Mouse (Mus musculus) midbrain, embryonic 16.5 days (tissue): Measurements from ENCODE around the gene Gm42417. TPM values are rescaled to one million over a fixed set of nuclear protein-coding genes. Genes with fewer than 3 reads are reported as not detected.
A peak's percentile ranks its signal among the peaks of the same experiment; 100 is the strongest.

Source experiments
- ATAC-seq: fragments of 200-750 bp; cut with Nextera tagmentation; 2 replicates; pipeline ENCODE4 v1.8.0; 2017; ENCODE audit warnings: moderate TSS enrichment
- H3K27ac ChIP-seq: fragments of 300-500 bp; sonication (generic); 2 replicates; pipeline ENCODE4 v1.5.1; 2014; ENCODE audit warnings: mild to moderate bottlenecking, low read length, mixed read lengths
- H3K27me3 ChIP-seq: fragments of 300-500 bp; sonication (generic); 2 replicates; pipeline ENCODE4 v1.6.1; 2014; ENCODE audit warnings: low read depth, low read length, mixed read lengths; ENCODE audit not compliant: control insufficient read depth, insufficient read depth
- H3K36me3 ChIP-seq: fragments of 300-500 bp; sonication (generic); 2 replicates; pipeline ENCODE4 v1.6.1; 2014; ENCODE audit warnings: mild to moderate bottlenecking, low read length, moderate library complexity, mixed read lengths; ENCODE audit not compliant: control insufficient read depth, insufficient read depth
- H3K4me1 ChIP-seq: fragments of 300-500 bp; sonication (generic); 2 replicates; pipeline ENCODE4 v1.6.1; 2014; ENCODE audit warnings: mild to moderate bottlenecking, low read length, mixed read lengths; ENCODE audit not compliant: control insufficient read depth, insufficient read depth
- H3K4me2 ChIP-seq: fragments of 300-500 bp; sonication (generic); 2 replicates; pipeline ENCODE4 v1.6.1; 2014; ENCODE audit warnings: mild to moderate bottlenecking, low read length, mixed read lengths
- H3K4me3 ChIP-seq: fragments of 300-500 bp; sonication (generic); 2 replicates; pipeline ENCODE4 v1.5.1; 2014; ENCODE audit warnings: low read depth, mild to moderate bottlenecking, low read length, moderate library complexity, mixed read lengths
- H3K9ac ChIP-seq: fragments of 300-500 bp; sonication (generic); 2 replicates; pipeline ENCODE4 v1.6.1; 2014; ENCODE audit warnings: low read depth, low read length, mixed read lengths
- H3K9me3 ChIP-seq: fragments of 300-500 bp; sonication (generic); replicated peaks from 2 replicates; pipeline ENCODE4 v1.6.1; 2014; ENCODE audit warnings: mild to moderate bottlenecking, low read length, mixed read lengths; ENCODE audit not compliant: control insufficient read depth, poor library complexity, severe bottlenecking
- WGBS: fragments of 180-500 bp; shearing (Covaris S2); extraction: QIAGEN DNeasy Blood & Tissue Kit; methylation state at CpG from one replicate; pipeline ENCODE4 v1.1.7; 2014; 5-methylcytosine and 5-hydroxymethylcytosine counted together
- polyA plus RNA-seq: library from polyadenylated mRNA; unstranded; fragments of >200 nt; fragmentation: Nextera tagmentation; extraction: Ambion mirVana; gene quantifications from 2 replicates; pipeline ENCODE4 v1.2.1, GENCODE M21; 2015

Gm42417 gene
- polyA plus RNA-seq, 1 experiment from 2014 or later: 0.20 TPM

DNA sequence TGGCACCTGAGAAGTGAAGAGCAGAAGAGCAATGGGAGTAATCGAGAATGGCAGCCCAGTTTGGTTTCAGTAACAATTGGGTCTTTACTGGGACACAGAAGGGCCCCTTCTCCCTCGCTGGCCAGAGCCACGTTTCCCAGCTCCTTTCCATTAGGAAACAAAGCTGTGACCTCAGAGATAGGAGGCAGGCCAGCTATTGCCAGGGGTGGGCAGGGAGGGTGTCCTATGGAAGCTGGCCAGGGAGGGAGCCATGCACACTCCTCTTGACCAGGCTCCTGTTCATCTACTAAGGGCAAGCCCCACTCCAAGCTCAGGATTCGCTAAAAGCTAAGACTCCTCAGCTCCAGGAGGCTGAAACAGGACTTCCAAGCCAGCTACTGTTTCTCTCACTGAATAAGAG, 20.0 kb upstream of the Gm42417 start:
- 6% methylated on average over 4 of the region's 4 CpGs for WGBS
- Histone ChIP-seq H3K4me2 (peak overlapping the region; percentile 90; the same call in 1 of the 2 replicates), H3K27me3 (no peaks in the 10 kb centered on the region), H3K27ac (no peak overlapping the region), H3K4me1 (peaks cover 25% of the 10 kb centered on the region), H3K9me3 (no peaks in the 10 kb centered on the region), H3K9ac (0 out of 2 replicates have a peak overlapping the region, but pooled peaks have one; percentile 89), H3K4me3 (no peak overlapping the region), H3K36me3 (no peaks in the 10 kb centered on the region)
- ATAC-seq: no peak

DNA sequence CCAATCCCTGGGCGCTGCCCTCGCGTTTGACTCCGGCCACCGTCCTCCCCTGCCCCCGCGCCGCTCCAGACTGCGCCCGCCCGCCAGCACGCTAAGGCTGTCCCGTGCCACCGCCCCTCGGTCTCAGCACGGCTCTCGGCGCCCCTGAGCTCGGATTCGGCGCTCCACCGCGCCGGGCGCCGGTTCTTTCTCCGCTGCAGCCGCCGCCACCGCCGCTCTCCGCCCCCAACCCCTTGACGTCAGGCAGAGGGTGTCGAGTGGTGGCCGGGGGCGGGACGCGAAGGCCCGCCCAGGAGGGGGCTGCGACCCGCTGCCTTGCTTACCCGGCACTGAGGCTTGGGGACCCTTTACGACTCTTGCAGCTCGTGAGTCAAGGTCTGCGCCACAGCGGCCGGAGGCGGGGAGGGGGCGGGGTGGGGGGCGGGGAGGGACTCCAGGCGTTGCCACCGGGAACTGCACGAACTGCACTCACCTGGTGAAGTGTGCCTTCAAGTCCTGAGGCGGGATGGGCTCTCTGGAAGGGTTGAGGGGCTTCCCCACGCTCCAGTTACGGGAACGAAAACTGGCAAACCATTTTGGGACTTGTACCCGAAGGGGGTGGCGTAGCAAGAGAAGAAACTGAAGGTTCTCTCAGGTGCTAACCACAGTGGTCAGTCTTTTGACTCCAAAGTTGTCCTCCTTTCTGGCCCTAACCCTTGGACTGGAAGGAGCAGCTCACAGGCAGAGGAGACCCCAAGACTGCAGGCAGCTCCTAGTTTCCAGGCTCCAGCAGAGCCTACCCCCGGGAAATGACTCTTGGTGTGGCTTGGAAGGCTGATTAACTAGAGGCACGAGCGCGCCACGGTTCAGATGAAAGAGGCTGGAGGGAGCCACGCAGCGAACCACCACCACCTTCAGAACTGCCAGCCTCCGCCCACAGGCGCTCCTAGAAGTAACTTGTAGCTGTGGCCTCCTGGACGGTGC, 19.1 kb upstream of the Gm42417 start, which contains the start of gene Sema4c:
TSS of gene Sema4c (minus strand) at position 319 of the 963 bp plus-strand sequence.
- Histone ChIP-seq H3K27ac (peak within 1 kb of the TSS; percentile 99), H3K4me2 (peak within 1 kb of the TSS; percentile 90), H3K27me3 (no peaks in the 10 kb centered on the region), H3K9me3 (no peaks in the 10 kb centered on the region), H3K36me3 (peaks cover 3% of the 10 kb centered on the region), H3K9ac (peak within 1 kb of the TSS; percentile 89), H3K4me3 (peak within 1 kb of the TSS; percentile 68), H3K4me1 (peaks cover 28% of the 10 kb centered on the region)
- under 1% methylated on average over 65 of the region's 69 CpGs for WGBS
- peak; percentile 55 for ATAC-seq

DNA sequence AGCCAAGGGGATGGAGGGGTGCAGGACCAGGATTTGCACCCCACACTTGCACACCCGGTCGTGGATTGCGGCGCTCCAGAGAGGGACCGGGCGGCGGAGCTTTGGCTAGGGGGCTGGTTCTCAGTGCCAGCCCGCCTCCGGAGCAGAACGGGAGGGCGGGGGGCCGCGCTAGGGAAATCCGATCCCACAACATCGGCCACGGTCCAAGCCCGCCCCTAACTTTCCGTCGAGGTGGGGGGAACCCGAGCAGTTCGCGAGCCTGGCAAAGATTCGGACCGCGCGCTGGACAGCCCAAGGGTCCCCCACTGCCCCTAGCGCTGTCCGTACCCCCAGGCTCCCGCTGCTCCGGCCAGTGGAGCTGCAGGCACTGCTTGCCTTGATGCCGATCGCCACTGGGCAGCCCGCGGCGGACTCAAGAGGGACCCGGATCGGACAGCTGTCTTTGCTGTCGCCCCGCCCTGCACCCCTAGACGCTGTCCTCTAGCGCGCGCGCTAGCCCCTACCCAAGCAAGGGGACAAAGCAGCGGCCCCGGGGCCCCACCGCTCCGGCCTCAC, 18.3 kb upstream of the Gm42417 start:
- WGBS: under 1% methylated on average over 48 of the region's 48 CpGs
- Histone ChIP-seq H3K27me3 (no peaks in the 10 kb centered on the region), H3K9me3 (no peaks in the 10 kb centered on the region), H3K9ac (peak overlapping the region; percentile 89), H3K4me3 (peak overlapping the region; percentile 68), H3K4me1 (peaks cover 28% of the 10 kb centered on the region), H3K36me3 (peaks cover 11% of the 10 kb centered on the region), H3K27ac (peak overlapping the region; percentile 99), H3K4me2 (peak overlapping the region; percentile 90)
- peak; percentile 60 for ATAC-seq

DNA sequence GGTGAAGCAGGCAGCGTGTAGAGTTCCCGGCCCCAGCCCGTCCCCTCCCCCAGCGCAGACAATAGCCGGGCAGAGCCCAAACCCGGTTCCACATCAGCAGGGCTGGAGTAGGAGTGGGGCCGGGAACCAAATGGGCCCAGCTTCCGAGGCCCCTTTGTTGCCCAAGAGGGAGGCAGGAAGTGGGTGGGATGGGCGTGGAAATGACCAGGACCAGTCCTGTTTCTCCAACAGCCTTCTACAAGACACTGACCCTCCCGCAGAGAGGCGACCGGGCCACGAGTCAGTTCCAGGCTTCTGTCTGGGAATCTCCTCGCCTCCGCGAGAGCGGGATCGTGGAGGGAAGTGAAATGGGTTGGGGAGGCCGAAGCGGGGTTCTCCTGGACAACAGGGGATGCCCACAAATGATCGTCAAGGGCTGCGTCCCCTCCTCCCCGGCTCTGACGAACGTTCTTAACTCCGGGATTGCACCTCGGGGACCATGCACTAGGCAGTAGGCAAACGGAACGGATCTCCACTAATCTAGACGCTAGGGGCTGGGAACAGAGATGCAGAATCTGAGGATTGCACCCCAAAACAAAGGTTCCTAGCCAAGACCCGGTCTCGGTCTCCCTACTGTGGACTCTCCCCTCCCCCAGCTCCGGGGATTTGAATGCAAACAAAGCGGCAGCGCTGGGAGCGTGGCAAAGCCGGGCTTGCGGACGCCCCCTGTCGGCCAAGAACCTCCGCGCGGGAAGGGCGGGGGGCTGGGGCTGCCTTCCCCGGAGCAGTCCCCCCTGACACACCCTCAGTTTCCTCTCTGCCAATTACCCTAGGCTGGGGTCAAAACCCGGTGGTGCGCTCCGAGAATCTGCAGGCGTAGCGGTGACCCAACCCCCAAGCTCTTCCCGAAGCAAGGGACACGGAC, 17.6 kb upstream of the Gm42417 start:
- WGBS: under 1% methylated on average over 52 of the region's 52 CpGs

DNA sequence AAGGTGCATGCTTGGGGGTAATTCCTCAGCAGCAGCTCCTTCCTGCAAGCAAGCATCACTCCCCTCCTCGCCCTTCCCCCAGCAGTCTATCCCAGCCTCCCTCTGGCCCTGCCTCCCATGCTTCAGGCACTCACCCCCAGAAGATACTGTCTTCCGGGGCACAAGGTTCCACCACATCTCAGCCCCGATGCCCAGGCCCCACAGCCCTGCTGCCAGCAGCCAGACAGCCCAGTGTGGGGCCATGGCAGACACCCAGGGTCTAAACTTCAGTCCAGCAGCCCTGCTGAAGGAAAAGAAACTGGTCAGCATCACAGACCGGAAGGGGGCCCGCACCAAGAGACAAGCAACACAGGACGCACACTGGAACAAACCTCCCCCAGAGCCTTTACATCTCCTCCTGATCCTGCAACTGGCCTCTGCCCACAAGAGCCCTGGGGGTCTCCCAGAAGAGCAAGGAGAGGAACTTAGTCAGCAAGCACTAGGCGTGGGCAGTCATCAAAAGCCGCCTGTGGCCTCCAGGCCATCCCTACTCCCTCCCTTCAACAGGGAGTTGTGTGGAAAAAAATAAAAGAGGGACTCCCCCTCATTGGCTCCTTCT, 16.7 kb upstream of the Gm42417 start:
- Histone ChIP-seq H3K36me3 (peaks cover 26% of the 10 kb centered on the region), H3K9ac (peak overlapping the region; percentile 89), H3K4me2 (peak overlapping the region; percentile 90), H3K9me3 (no peaks in the 10 kb centered on the region), H3K4me1 (peaks cover 28% of the 10 kb centered on the region), H3K4me3 (peak overlapping the region; percentile 68), H3K27ac (peak overlapping the region; percentile 99), H3K27me3 (no peaks in the 10 kb centered on the region)
- 2% methylated on average over 8 of the region's 8 CpGs for WGBS
- no peak for ATAC-seq

More for the DNA sequence above, 17.6 kb upstream of the Gm42417 start:
- peak; percentile 78 for ATAC-seq
- Histone ChIP-seq H3K27me3 (no peaks in the 10 kb centered on the region), H3K9me3 (no peaks in the 10 kb centered on the region), H3K36me3 (peaks cover 18% of the 10 kb centered on the region), H3K9ac (peak overlapping the region; percentile 89), H3K4me1 (peaks cover 28% of the 10 kb centered on the region), H3K4me3 (peak overlapping the region; percentile 68), H3K27ac (peak overlapping the region; percentile 99), H3K4me2 (peak overlapping the region; percentile 90)

DNA sequence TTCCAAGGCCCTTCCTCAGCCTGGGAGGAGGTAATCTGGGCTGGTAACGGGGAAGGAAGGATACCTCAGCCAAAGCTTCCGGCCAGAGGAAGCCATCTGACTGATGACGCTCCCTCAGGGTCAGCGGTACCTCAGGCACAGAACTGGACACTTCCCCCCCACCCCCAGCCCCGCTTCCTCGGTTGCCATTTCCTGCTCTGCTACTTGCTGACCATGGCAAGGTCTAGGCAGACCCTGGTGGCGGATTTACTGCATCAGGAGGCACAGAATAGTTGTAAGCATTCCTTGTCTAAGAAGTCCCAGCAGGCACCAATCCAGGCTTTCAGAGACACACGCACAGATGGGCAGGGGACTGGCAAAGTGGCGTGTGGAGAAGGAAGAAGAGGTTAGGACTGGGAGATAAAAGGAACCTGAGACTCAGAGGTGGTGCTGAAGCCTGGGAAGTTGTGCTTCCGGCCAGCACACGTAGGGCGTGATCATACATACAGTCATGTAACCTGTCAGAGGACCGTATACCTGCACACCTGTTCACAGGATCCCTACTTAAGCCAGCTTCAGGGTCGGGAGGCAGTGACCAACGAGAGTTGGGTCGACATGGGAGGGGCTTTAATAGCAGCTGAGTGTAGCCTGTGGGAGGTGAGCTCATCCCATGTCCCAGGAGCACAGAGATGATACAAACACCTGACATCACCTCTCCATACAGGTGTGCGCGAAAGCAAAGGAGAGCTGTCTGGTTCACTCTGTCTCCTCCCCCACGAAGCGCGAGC, 15.6 kb upstream of the Gm42417 start:
- 74% methylated on average over 21 of the region's 21 CpGs for WGBS
- Histone ChIP-seq H3K27me3 (no peaks in the 10 kb centered on the region), H3K27ac (peak overlapping the region; percentile 20; the same call in 1 of the 2 replicates), H3K4me2 (peak overlapping the region; percentile 90), H3K9me3 (no peaks in the 10 kb centered on the region), H3K9ac (peak overlapping the region; percentile 89), H3K4me3 (peak overlapping the region; percentile 68; the same call in 1 of the 2 replicates), H3K36me3 (peaks cover 33% of the 10 kb centered on the region), H3K4me1 (peaks cover 28% of the 10 kb centered on the region)
- no peak for ATAC-seq

DNA sequence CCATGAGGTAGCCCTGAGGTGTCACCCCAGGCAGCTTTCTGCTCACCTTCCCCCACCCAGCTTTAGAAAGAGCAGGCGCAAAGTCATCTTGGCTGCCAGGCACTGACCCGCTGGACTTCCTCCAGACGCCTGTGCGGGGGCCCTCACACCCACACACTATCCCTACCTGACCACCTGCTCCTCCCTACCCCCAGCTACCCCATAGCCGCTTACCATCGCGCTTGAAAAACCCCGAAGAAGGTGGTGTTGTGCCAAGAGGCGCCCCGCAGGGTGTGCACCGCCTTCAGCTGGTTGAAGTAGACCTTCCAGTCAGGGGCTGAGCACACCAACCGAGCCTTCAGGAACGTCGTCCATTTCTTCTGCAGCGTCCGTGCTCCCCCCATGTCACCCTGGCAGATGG, 13.3 kb upstream of the Gm42417 start:
- WGBS: 84% methylated on average over 16 of the region's 16 CpGs
- no peak overlapping the region for H3K27ac ChIP-seq
- H3K9ac ChIP-seq: no peak overlapping the region
- H3K4me3 ChIP-seq: no peak overlapping the region
- no peak for ATAC-seq
- peaks cover 35% of the 10 kb centered on the region for H3K4me1 ChIP-seq
- no peak overlapping the region for H3K4me2 ChIP-seq
- H3K9me3 ChIP-seq: no peaks in the 10 kb centered on the region
- no peaks in the 10 kb centered on the region for H3K27me3 ChIP-seq
- peaks cover 41% of the 10 kb centered on the region for H3K36me3 ChIP-seq

DNA sequence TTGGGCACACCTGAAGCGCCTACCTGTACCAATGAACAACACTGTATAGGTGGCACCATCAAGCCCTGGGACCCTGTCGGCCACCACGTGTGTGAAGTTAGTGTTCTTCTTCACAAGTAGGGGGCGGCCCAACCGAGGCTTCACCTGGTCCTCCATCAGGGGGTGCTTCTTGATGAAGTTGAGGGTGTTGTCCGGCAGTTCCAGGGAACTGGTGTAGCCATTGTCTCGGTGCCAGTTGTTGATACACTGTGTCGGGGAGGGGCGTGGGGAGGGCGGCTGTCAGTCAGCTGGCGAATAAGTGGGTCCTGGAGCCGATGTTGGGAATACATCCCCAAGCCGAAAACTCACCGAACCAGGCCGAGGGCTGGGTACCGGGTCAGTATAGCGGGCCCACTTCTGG, 12.7 kb upstream of the Gm42417 start:
- peaks cover 37% of the 10 kb centered on the region for H3K4me1 ChIP-seq
- H3K4me3 ChIP-seq: no peak overlapping the region
- no peaks in the 10 kb centered on the region for H3K27me3 ChIP-seq
- H3K36me3 ChIP-seq: peaks cover 41% of the 10 kb centered on the region
- no peak overlapping the region for H3K4me2 ChIP-seq
- no peak overlapping the region for H3K27ac ChIP-seq
- WGBS: 88% methylated on average over 17 of the region's 17 CpGs
- no peak overlapping the region for H3K9ac ChIP-seq
- no peaks in the 10 kb centered on the region for H3K9me3 ChIP-seq
- no peak for ATAC-seq
